Mouse (Mus musculus): Measurements from ENCODE around the gene Fzd1.

GRCm38 (mm10) chr5:4755326-4755725, 2.5 kb downstream of the Fzd1 start:
- TF ChIP-seq GATA1 (IDR thresholded peaks at IDR 0.05; ENCODE audit: borderline replicate concordance, low read length), result no peak
- TF ChIP-seq FLI1 (IDR thresholded peaks at IDR 0.05; ENCODE audit: low read length), result no peak

Measured in megakaryocyte, embryonic 14.5 days (primary cell).